Mouse (Mus musculus) retina, adult 2 months (tissue): Measurements from ENCODE around the gene Prkd3.

Experiments used
- DNase-seq: peaks from one replicate; pipeline ENCODE4 v3.0.0-alpha.2; 2012; ENCODE audit warnings: low read depth, low spot score

The Prkd3 gene

DNA sequence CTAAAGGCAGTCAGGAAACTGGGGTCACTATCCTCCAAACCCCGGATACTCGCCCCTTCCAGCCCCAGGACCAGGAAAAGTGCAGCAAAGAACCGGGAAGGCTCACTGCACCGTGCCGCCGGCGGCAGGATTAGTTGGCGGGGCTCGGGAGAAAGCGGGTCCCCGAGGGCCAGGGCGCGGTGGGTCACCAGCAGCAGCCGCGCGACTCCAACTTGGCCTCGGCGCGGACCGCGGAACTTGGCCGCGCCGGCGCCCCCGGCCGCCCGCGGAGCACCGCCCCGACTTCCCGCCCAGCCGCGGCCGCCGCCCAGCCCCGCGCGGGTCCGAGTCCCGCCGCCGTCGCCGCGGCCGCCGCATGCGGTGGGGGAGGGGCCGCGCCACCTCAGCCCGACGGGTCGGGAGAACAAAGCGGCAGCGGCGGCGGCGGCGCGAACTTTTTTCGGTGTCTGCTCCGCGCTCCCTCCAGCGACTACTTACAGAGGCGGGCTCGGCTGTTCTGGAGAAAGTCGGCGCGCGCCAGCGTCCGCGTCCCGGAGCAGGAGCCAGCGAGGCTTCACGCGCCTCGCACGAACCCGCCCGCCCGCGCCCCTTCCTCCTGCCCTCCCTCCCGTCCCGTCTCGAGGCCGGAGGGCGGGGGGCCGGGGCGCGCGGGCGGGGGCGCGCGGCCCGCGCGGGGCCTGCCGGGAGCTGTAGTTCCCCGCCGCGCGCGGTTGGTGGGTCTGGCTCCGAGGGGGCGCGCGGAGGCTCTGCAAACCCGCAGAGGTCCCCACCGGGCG, at the start of gene Prkd3:
TSS of gene Prkd3 (minus strand) at position 609 of the 776 bp plus-strand sequence.
- no peak for DNase-seq

DNA sequence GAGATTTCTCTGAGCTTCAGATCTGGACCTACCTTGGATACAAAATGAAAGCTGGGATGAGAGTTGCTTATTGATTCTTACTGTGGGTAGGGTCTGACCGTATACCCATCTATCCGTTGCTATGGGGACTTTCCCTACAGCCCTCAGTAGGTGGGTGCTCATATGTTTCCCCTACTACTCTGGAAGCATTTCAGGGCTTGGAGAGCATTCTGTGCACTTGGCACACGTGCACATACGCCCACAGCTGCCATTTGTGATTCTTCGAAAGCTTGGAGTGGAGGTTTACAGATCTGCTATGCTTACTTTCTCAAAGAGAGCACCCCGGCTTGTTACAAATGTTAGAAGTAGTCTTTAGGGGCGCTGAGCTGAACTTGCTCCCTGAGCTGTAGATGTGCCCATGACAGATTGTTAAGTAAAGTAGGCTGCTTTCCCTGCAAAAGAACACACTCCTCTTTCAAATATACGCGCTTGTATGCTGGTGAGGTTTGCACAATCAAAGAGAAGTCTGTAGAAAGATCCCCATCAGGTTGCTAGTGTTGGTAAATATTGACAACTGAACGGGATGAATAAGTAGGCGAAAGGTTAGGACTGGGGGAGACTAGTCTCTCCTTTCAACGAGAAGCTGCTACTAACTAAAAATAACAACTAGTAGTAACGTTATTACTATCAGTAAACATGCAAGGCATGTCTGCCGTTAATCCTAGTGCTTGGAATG, 49.3 kb upstream of the Prkd3 start:
- DNase-seq, result no peak

DNA sequence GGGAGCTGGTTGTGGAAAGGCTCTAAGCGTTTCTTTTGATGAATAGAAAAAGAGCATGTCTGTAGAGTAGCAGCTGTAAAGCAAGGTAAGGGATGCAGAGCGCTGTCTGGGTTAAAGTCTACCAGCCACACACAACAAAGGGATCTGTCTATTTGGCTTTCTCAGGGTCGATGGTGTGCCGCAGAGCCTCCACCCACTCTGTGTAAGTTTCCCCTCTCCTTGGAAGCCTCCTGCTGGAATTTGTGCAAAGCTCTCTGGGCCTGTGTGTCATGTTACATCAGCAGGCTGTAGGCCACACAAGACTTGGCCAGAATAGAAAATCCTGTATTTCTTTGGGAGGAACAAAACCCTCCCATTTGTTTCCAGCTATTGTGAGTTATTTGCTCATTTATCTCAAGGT, 48.4 kb upstream of the Prkd3 start:
- no peak for DNase-seq

DNA sequence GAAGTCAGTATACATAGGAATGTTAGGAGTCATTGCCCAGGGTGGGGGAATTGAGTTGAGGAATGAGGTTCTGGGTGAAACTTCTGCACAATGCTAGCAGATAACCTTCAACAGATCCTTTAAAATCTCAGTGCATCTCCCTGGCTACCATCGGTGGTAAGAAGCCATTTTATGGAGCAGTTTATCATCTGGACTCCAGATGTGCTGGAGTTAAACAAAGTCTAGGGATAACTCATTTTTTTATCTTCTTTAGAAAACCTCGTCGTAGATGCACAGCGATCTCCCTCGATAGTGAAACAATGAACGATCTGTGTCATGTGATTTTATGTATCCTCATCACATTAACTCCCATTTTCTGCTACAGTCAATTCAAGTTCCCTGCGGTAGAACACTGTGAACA, 48.0 kb upstream of the Prkd3 start:
- DNase-seq, result no peak

DNA sequence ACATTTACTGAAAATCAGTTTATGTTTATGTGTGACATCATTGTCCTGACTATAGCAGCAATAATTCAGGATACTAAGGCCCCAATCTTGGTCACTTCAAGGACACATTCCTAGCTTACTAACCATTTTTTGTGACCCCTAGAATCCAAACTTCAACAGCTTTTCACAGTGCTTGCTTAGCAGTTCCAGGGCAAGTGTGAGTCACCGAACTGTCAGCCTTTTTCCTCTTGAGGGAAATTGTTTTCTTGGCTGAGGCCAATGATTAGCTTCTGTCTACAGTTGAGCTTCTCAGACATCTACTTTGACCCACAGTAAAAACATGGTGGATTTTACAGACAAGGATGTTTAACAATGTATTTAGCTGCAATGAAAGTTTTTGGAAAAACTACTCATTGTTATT, 43.6 kb upstream of the Prkd3 start:
- no peak for DNase-seq

DNA sequence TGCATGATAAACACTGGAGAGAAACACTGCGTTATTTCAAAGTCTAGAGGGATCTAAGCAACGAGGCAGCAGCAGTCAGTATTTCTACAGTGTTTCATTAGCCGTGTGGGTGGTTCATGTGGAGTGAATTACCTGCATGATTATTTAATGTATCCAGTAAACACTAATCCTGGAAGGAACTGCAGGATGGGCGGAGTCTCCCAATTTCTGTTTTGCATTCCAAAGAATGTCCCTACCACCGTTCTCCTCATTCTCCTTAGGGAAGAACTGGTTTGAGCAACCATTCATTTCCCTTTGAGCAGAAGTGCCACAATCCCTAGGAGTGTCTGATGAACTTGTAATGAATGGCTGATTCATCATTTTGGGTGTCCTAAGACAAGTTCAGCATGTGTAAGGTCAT, 39.6 kb upstream of the Prkd3 start:
- no peak for DNase-seq

DNA sequence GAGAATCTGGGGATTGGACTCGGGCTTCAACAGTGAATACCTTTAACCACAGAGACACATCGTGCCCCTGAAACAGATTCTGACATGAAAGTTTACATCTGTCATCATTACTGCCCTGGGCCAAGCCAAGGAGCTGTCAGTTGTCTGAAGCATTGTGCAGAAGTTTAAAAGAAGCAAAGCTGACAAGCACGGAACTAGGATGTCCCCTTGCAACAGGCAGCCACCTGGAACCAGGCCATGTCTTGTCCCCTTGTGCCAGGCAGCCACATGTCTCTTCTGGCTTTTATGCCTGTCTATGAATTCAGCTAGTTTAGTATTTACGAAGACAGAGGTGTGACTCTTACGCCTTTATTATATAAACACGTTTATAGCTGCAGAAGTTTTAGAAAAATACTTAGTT, 37.7 kb upstream of the Prkd3 start:
- no peak for DNase-seq

DNA sequence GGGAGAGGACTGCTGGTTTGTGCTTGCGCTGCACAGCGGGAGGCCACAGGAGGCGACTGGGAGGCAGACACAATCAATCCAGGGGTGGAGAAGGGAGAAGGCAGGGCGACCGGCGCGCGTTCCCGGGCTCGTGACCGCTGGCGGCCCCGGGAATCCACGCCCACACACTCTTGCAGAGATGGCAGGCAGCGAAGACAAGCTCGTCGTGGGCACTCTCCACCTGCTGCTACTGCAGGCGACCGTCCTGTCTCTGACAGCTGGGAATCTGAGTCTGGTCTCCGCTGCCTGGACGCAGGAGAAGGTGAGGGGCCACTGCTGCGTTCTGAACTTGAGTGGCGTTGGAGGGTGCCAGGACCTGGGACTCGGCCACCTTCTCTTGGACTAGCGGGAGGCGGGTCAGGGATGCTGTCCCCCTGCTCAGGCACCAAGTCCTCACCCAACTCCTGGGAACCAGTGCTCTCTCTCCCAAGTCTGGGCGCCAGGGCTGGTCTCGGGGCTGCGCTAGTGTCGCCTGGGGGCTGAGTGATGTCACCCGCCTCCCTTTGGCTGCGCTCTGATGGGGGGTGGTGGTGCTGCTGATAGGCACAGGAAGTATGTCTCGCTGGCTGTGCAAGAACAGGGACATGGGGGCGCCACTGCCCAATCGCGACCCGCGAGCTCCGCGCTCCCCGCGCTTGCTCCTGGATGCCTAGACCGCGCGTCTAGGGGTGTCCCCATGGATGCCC, 31.6 kb upstream of the Prkd3 start:
- DNase-seq, result no peak

DNA sequence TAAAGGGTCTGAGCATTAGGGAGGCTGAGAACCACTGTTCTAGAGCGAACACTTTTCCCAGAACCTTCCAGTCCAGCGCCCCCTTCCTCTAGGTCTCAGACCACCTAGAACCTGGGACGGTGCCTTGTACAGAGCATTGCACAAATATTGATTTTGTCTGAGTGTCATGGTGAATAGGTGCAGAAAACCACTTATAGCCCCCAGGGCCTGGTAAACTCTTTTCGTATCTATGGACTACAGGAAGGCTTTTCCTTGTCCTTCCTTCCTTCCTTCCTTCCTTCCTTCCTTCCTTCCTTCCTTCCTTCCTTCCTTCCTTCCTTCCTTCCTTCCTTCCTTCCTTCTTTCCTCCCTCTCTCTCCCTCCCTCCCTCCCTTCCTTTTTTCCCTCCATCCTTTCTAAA, 31.0 kb upstream of the Prkd3 start, which contains the start of gene Qpct:
TSS of gene Qpct (plus strand) at position 301 of the 400 bp plus-strand sequence.
- DNase-seq, result no peak

DNA sequence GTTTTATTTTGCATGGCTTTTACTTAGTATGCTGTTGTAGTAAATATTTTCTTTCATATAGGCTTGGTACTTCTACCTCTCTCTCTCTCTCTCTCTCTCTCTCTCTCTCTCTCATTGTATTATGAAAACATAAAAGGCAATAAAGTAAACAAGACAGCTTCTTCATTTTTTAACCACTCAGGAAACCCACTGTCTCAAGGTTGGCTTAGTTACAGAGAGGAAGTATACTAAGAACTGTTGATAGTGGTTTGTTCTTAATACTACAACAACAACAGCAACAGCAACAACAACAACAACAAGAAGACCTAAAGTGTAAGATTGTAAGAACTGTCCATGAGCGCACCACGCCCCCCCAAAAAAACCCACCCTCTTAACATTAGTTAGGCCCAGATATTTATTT, 23.1 kb upstream of the Prkd3 start:
- DNase-seq, result no peak

DNA sequence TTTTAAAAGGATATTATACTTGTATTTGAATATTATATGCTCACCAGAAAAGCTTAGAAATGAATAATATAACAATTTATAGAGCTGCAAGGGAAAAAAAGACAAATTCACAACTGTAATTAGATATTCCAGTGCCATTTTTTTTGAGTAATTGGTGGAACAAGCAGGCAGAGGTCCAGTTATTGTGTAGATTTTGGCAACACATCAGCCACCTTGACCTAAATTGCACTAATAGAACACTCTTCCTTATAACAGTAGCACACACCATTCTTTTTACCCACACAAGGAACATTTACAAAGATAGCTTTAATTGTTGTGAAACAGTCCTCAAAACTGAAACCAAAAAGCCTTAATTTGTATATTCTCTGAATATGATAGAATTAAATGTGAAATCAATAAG, 19.0 kb upstream of the Prkd3 start:
- DNase-seq, result no peak

DNA sequence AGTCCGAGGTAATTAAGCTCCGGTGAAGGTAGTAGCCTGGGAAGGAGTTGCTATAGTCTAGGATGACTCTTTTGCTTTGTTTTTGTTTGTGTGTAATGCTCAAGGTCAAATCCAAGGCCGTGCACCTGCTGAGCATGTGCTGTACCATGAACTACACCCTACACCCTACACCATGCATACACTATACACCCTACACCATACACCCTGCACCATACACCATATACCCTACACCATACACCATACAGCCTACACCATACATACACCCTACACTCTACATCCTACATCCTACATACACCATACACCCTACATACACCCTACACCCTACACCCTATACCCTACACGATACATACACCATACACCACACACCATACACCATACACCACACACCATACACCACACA, 12.2 kb upstream of the Prkd3 start:
- DNase-seq, result no peak

DNA sequence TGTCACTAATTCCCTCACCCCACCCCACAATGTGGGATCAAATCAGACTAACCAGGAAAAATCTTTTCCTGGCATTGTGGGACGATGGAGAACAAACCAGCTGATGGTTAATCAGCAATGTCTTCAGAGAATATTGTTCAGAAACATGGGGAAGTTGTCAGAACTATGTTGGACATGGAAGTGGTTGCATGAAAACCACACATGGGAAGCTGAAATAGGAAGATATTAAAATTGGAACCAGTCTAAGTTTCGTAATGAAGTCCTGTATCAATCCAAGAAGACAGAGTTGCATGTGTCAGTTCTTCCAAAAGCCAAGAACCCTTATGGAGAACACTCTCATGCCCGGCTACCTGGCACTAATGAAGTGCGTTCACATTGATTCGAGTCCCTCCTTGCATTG, 11.0 kb upstream of the Prkd3 start:
- no peak for DNase-seq

DNA sequence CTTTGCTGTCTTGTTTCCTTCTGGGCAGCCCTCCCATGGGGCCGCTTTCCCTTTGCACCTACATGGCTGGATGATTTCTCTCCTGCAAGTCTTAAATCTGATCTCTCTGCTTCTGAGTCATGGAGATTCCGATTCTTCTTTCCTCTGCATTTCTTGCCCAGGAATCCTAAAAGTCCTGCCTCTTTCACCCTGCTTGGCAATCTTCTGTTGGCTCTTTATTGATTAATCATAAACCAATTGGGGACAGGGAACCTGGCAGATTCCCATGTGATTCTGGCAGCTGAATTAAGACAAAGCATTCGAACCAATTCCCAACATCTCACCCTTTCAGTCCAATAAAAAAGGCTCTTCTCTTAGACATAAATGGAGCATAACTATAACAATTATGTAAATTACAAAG, 8.6 kb upstream of the Prkd3 start:
- DNase-seq, result no peak

DNA sequence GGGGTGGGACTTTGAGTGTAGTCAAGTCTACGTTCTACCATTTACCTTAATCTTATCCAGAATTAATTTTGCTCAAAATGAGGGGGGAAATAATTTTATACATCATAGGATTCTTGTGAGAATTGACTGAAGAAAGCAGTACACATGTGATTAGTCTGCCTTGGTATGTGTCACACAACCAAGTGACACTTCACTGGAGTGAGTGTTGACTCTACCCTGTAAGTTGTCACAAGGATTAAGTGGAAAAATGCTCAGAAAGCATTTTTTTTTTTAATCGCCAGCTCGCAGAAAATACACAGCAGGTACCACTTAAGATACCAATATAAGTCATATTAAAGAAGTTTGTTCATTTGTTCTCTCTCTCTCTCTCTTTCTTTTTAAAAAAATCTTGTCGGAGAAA, 3.9 kb upstream of the Prkd3 start:
- DNase-seq, result no peak

DNA sequence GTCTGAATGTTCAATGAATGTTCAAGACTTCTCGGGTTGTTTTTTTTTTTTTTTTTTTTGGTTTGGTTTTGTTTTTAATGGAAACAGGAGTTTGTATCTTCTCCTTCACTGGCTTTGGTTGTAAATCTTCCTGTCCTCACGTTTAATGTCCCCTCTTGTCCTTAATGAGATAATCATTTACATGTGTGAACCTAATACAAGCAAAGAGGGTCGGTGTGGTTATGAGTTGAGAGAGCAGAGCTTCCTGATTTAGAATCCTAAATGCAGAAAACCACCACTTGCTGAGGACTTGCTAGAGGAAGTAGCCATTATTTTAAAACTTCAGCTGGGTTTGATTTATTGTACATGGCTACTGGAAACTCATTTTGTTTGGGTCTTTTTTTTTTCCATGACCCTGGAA, 2.1 kb upstream of the Prkd3 start:
- DNase-seq, result no peak

DNA sequence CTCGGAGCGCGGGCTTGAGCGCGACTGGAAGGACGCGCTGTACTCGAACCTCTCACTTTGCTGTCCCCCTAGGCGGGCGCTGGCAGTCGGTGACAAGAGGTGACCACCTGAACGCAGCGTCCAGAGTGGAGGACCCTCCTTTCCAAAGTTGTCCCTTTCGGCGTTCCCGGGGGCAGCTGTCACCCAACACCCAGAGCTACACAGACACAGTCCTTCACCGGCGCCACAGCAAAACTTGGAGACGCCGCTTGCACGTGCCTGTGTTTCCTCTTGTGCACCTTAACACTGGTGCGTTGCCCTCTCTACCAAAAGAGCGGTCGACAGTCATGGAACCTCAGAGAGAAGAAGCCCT, 344 bp upstream of the Prkd3 start:
- no peak for DNase-seq

DNA sequence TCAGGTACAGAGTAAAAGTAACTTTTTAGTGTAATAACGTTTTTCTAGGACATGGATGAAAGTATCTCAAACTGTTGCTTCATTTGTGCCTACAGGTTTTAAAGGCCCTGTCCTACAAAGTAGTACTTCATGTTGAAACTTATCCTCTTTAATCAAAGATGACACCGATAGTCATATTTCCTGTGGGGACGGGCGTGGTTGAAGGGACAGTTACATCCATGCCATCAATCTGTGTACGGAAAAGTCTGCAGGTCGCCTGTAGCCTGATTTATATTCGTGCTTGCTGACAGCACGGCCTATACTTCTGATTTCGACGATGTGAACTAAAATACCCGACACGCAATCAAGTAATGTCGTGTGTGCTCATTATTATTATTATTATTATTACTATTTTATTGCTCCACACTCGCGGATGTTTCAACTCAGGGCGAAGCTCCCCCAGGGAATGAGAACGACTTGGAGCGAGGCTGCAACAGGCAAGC, 849 bp downstream of the Prkd3 start:
- DNase-seq, result no peak

DNA sequence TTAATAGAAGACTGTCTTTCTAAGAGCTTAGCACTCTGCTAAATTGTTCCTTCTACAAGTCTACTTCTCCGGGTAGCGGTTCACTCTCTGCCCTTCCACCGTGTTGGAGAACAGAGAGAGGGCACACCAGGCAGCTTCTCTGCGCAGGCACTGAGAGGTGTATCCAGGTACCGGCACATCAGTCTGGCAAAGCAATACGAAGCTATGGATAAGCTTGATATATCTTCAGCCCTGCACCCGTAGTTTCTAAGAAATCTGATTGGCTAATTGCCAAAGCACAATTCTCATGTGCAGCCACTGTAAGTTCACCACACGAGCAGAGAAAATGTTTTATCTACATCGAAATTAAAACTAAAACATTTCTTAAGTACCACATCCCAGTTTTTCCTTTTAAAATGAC, 2.2 kb downstream of the Prkd3 start:
- DNase-seq, result no peak

DNA sequence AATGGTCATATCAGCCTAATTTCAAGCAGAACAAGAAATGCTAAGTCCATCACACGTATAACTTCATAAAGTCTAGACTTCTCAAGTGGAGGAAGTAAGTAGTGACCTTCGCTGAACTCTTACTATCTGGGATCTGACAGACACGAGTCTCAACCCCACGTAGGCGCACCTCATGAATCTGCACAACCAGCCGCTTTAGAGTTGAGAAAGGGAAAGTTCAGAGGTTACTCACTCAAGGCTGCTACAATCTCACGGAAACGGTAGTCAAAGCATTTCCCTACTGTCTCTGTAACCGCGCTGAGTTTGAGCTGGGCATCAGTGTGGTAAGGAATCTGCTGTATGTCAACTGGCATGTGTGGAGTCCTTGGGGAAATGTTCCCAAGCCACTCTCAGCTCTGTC, 4.8 kb downstream of the Prkd3 start:
- no peak for DNase-seq

DNA sequence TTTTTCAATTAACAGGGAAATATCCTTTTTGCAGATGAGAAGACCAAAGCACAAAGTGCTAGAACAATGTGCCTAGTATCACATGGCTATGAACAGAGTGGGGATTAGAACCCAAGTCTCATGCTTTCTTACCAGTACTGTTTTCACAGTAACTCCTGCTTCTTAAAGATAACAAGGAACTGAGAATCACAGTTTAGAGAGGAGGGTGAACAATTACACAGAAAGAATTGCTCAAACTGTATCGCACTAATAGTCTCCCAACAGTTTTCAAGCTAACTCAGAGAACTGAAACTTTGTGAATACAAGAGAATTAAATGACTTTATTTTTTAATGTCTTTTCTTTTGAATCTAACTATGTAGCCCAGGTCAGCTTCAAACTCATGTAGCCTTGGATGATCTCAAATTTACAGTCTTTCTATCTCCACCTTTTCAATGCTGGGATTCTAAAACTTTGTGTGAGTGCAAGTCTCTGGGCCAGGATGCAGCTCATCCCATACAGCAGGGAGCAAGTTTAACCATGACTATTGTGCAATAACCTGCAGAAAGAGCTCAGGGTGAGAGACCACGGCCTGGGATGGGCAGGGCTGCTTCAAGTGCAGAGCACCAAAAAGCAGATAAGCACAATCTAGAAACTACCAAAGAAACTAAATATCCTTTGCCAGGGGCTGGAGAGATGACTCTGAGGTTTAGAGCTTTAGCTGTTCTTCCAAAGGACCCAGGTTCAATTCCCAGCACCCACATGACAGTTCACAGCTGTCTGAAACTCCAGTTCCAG, 5.5 kb downstream of the Prkd3 start:
- no peak for DNase-seq

DNA sequence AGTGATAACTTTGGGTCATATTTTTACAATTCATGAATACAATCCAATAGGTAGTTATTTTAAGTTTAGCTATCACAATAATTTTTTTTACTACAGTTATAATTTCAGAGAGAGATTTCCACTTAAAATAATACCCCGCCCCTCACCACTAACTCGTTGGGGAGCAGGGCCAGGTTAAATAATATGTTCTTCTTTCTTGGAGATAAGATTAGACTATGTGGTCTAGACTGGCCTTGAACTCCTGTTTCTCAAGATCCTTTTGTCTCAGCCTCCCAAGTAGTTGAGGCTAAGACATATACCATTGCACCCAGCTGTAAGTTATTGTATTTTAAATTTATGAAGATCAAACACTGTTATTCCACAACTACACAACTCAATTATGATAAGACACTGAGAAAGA, 7.0 kb downstream of the Prkd3 start:
- DNase-seq, result no peak
